Mouse (Mus musculus) liver, embryonic 16.5 days (tissue): ENCODE data around the gene Dsn1. TPM values are rescaled to one million over a fixed set of nuclear protein-coding genes. Genes with fewer than 3 reads are reported as not detected.

ENCODE experiments used
- ATAC-seq: fragments of 200-750 bp; cut with Nextera tagmentation; 2 replicates; pipeline ENCODE4 v1.8.0; 2017; ENCODE audit warnings: low read depth, mild to moderate bottlenecking, moderate number of reproducible peaks, moderate library complexity
- H3K27ac ChIP-seq: fragments of 300-500 bp; sonication (generic); 2 replicates; pipeline ENCODE4 v1.5.1; 2014; ENCODE audit warnings: mild to moderate bottlenecking, low read length
- H3K27me3 ChIP-seq: fragments of 300-500 bp; sonication (generic); 2 replicates; pipeline ENCODE4 v1.6.1; 2014; ENCODE audit warnings: low read depth, low read length, mixed read lengths; ENCODE audit not compliant: control insufficient read depth, insufficient read depth
- H3K36me3 ChIP-seq: fragments of 300-500 bp; sonication (generic); 2 replicates; pipeline ENCODE4 v1.6.1; 2014; ENCODE audit warnings: mild to moderate bottlenecking; ENCODE audit not compliant: control insufficient read depth, insufficient read depth
- H3K4me1 ChIP-seq: fragments of 300-500 bp; sonication (generic); 2 replicates; pipeline ENCODE4 v1.6.1; 2014; ENCODE audit warnings: low read depth, low read length, mixed read lengths; ENCODE audit not compliant: control insufficient read depth
- H3K4me2 ChIP-seq: fragments of 300-500 bp; sonication (generic); 2 replicates; pipeline ENCODE4 v1.6.1; 2014; ENCODE audit warnings: low read depth, low read length, mixed read lengths
- H3K4me3 ChIP-seq: fragments of 300-500 bp; sonication (generic); 2 replicates; pipeline ENCODE4 v1.5.1; 2014; ENCODE audit warnings: low read depth, mild to moderate bottlenecking, low read length
- H3K9ac ChIP-seq: fragments of 300-500 bp; sonication (generic); 2 replicates; pipeline ENCODE4 v1.6.1; 2014; ENCODE audit warnings: low read depth, low read length
- H3K9me3 ChIP-seq: fragments of 300-500 bp; sonication (generic); replicated peaks from 2 replicates; pipeline ENCODE4 v1.6.1; 2016; ENCODE audit warnings: low read length; ENCODE audit not compliant: control insufficient read depth
- WGBS: fragments of 180-500 bp; shearing (Covaris S2); extraction: QIAGEN DNeasy Blood & Tissue Kit; methylation state at CpG from one replicate; pipeline ENCODE4 v1.1.7; 2014; ENCODE audit not compliant: insufficient replicate concordance; 5-methylcytosine and 5-hydroxymethylcytosine counted together
- polyA plus RNA-seq: library from polyadenylated mRNA; unstranded; fragments of >200 nt; fragmentation: Nextera tagmentation; extraction: Ambion mirVana; gene quantifications from 2 replicates; pipeline ENCODE4 v1.2.1, GENCODE M21; 2015

Dsn1 gene
- polyA plus RNA-seq, 1 experiment from 2014 or later = 26.7 TPM

- H3K4me3 ChIP-seq = no peak overlapping the region
- no peaks in the 10 kb centered on the region for H3K36me3 ChIP-seq
- no peaks in the 10 kb centered on the region for H3K27me3 ChIP-seq
- H3K27ac ChIP-seq = no peak overlapping the region
- no peak overlapping the region for H3K4me2 ChIP-seq
- WGBS = 65% methylated on average over 6 of the region's 6 CpGs
- no peaks in the 10 kb centered on the region for H3K9me3 ChIP-seq
- H3K9ac ChIP-seq = no peak overlapping the region
- no peaks in the 10 kb centered on the region; the same call in 1 of the 2 replicates for H3K4me1 ChIP-seq
- ATAC-seq = no peak
These were observed 39.6 kb downstream of the Dsn1 start for GRCm38 (mm10) chr2:156967388-156967787.

- Histone ChIP-seq H3K9me3 (no peaks in the 10 kb centered on the region), H3K27me3 (no peaks in the 10 kb centered on the region), H3K27ac (no peak overlapping the region), H3K4me2 (no peak overlapping the region), H3K9ac (no peak overlapping the region), H3K36me3 (no peaks in the 10 kb centered on the region), H3K4me3 (no peak overlapping the region), H3K4me1 (peaks cover 3% of the 10 kb centered on the region)
- 88% methylated on average over 7 of the region's 7 CpGs for WGBS
- no peak for ATAC-seq
These were observed 43.1 kb downstream of the Dsn1 start for GRCm38 (mm10) chr2:156963891-156964290.

DNA sequence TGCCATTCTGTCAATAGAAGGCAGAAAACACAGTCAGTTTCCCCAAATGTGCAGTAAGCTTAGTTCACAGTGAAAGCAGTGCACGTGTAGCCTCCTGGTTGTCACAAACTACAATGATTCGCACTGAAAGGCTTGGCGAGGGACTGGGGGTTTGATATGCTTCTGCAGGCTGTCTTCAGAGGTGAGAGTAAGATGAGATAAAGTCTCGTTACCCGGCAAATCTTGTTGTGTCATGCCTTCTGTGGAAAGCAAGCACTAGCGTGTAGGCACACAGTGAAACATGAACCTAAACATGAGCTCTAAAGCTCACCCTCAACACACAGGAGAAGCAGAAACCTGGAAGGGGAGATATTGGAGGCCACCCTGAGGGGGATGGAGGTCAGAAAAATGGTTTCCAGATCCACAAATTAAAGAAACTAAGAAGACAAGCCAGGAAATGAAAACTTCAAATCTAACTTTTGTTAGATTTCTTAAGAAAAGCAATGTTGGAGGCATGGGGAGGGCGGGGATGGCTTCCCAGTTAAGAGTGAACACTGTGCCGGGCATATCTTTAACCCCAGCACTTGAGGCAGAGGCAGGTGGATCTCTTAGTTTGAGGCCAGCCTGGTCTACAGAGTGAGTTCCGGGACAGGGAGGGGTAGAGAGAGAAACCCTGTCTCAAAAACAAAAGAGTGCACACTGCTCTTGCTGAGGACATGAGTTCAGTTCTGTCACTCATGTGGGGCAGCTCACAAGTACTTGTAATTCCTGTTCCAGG is 48.3 kb downstream of the Dsn1 start:
- 30% methylated on average over 9 of the region's 9 CpGs for WGBS
- no peak overlapping the region for H3K9ac ChIP-seq
- H3K9me3 ChIP-seq = no peaks in the 10 kb centered on the region
- peak; percentile 66 for ATAC-seq
- no peak overlapping the region for H3K4me3 ChIP-seq
- H3K4me1 ChIP-seq = peaks cover 33% of the 10 kb centered on the region
- no peaks in the 10 kb centered on the region for H3K36me3 ChIP-seq
- H3K27ac ChIP-seq = peak overlapping the region; percentile 86
- no peaks in the 10 kb centered on the region for H3K27me3 ChIP-seq
- 0 out of 2 replicates have a peak overlapping the region, but pooled peaks have one; percentile 14 for H3K4me2 ChIP-seq

GRCm38 (mm10) chr2:156957035-156957434 is 49.9 kb downstream of the Dsn1 start:
- no peak overlapping the region for H3K27ac ChIP-seq
- H3K36me3 ChIP-seq = no peaks in the 10 kb centered on the region
- WGBS = 87% methylated on average over 2 of the region's 2 CpGs
- no peak overlapping the region for H3K9ac ChIP-seq
- no peak overlapping the region for H3K4me2 ChIP-seq
- H3K4me3 ChIP-seq = no peak overlapping the region
- H3K4me1 ChIP-seq = peaks cover 33% of the 10 kb centered on the region
- no peaks in the 10 kb centered on the region for H3K9me3 ChIP-seq
- ATAC-seq = no peak
- H3K27me3 ChIP-seq = no peaks in the 10 kb centered on the region

- Histone ChIP-seq H3K9ac (no peak overlapping the region), H3K9me3 (no peaks in the 10 kb centered on the region), H3K4me2 (peak overlapping the region; percentile 3; the same call in 1 of the 2 replicates), H3K36me3 (no peaks in the 10 kb centered on the region), H3K4me3 (no peak overlapping the region), H3K27me3 (no peaks in the 10 kb centered on the region), H3K4me1 (peaks cover 33% of the 10 kb centered on the region), H3K27ac (peak overlapping the region; percentile 67)
- peak; percentile 90 for ATAC-seq
- 29% methylated on average over 7 of the region's 7 CpGs for WGBS
These were observed 50.6 kb downstream of the Dsn1 start for GRCm38 (mm10) chr2:156956306-156956705.

DNA sequence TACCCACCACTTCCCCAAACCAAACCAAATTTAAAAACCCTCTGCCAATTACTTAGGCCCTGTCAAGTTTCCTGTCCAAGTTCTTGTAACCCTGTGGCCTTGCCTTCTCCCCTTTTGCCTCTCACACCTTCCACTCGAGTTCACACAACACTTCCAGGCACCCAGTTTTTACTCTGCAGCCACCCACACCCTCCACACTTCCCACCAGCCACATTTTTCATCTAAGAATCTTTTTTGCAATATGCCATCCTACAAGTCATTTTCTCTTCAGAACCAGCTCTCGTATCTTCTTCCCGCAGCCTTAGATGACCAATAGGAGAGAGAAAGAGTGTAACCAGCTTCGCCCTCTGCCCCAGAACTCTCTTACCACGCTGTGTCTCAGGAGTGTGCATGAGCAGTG is 52.5 kb downstream of the Dsn1 start:
- Histone ChIP-seq H3K27me3 (no peaks in the 10 kb centered on the region), H3K4me1 (peaks cover 33% of the 10 kb centered on the region), H3K9ac (no peak overlapping the region), H3K4me3 (no peak overlapping the region), H3K4me2 (no peak overlapping the region), H3K36me3 (no peaks in the 10 kb centered on the region), H3K9me3 (no peaks in the 10 kb centered on the region), H3K27ac (no peak overlapping the region)
- 82% methylated on average over 5 of the region's 5 CpGs for WGBS
- no peak for ATAC-seq

- H3K27me3 ChIP-seq = no peaks in the 10 kb centered on the region
- H3K9ac ChIP-seq = no peak overlapping the region
- H3K4me1 ChIP-seq = peaks cover 9% of the 10 kb centered on the region
- no peak overlapping the region for H3K4me2 ChIP-seq
- H3K27ac ChIP-seq = peak overlapping the region; percentile 45; the same call in 1 of the 2 replicates
- peak; percentile 81 for ATAC-seq
- H3K4me3 ChIP-seq = no peak overlapping the region
- H3K36me3 ChIP-seq = peaks cover 4% of the 10 kb centered on the region
- WGBS = 78% methylated on average over 10 of the region's 10 CpGs
- H3K9me3 ChIP-seq = no peaks in the 10 kb centered on the region
These were observed 55.5 kb downstream of the Dsn1 start for GRCm38 (mm10) chr2:156951301-156952094.

- H3K9ac ChIP-seq = no peak overlapping the region
- H3K36me3 ChIP-seq = peaks cover 4% of the 10 kb centered on the region
- H3K27ac ChIP-seq = peak overlapping the region; percentile 45; the same call in 1 of the 2 replicates
- H3K9me3 ChIP-seq = no peaks in the 10 kb centered on the region
- no peak overlapping the region for H3K4me3 ChIP-seq
- H3K4me2 ChIP-seq = no peak overlapping the region
- no peak for ATAC-seq
- peaks cover 3% of the 10 kb centered on the region for H3K4me1 ChIP-seq
- no peaks in the 10 kb centered on the region for H3K27me3 ChIP-seq
- WGBS = 88% methylated on average over 3 of the region's 3 CpGs
These were observed 56.1 kb downstream of the Dsn1 start for GRCm38 (mm10) chr2:156950816-156951215.
